In the genomic region with DNA sequence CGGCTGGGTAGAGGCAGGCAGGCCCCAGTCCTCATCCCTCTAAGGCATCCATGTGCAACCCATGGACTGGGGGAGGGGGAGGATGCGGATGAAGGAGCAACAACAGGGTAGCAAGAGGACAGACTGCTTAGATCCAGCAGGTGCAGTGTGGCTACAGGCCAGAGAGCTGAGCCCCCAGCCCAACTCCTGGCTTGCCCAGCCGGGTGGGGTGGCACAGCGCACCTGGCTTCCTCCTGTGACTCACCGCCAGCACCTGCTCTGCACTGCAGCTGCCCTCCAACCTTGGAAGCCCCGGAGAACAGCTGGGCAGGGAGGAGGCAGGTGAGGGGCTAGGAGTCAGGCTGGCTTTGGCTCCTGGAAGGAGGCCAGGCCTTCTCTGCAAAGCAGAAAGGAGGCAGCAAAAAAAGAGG, we compare ENCODE assay signal across 8 mouse cellular contexts. TPM values are rescaled to one million over a fixed set of nuclear protein-coding genes. Genes with fewer than 3 reads are reported as not detected.
DNase-seq lines count a peak whose midpoint lies in the region; ATAC-seq and TF ChIP-seq lines count a peak whose summit lies in the region.

No protein-coding gene starts in this region.

- no peak for TF ChIP-seq POLR2A in olfactory bulb, adult 2 months (IDR thresholded peaks at IDR 0.05; ENCODE audit: insufficient read depth, low read depth, low read length)

- TF ChIP-seq CTCF in olfactory bulb, adult 2 months (IDR thresholded peaks at IDR 0.05; ENCODE audit: insufficient read depth, low read depth, low read length), result no peak

- H3K4me1 ChIP-seq in embryonic facial prominence, embryonic 14.5 days (ENCODE audit: control insufficient read depth, insufficient read depth, low read length), result peaks cover 29% of the 10 kb centered on the region
- peaks cover 47% of the 10 kb centered on the region for H3K4me1 ChIP-seq in intestine, embryonic 15.5 days (replicated peaks)
- H3K4me1 ChIP-seq in olfactory bulb, adult 2 months (ENCODE audit: control insufficient read depth, insufficient read depth, low read length), result peaks cover 39% of the 10 kb centered on the region

- H3K9me3 ChIP-seq in embryonic facial prominence, embryonic 14.5 days (ENCODE audit: control insufficient read depth, low read length), result no peaks in the 10 kb centered on the region
- no peaks in the 10 kb centered on the region for H3K9me3 ChIP-seq in intestine, embryonic 15.5 days

- H3K27me3 ChIP-seq in embryonic facial prominence, embryonic 14.5 days (replicated peaks; ENCODE audit: control insufficient read depth, insufficient read depth, low read length), result no peaks in the 10 kb centered on the region
- H3K27me3 ChIP-seq in intestine, embryonic 15.5 days (replicated peaks), result no peaks in the 10 kb centered on the region

- H3K4me3 ChIP-seq in embryonic facial prominence, embryonic 14.5 days (ENCODE audit: low read depth, low read length), result no peak overlapping the region
- H3K4me3 ChIP-seq in intestine, embryonic 15.5 days (replicated peaks), result peak overlapping the region; percentile 13; the same call in 1 of the 2 replicates
- no peak overlapping the region for H3K4me3 ChIP-seq in olfactory bulb, adult 2 months (ENCODE audit: insufficient read depth, low read depth, low read length)

- peak; percentile 58 to 77 for DNase-seq in kidney, postnatal 4 days
- no peak for DNase-seq in kidney, postnatal 36 days
- no peak for DNase-seq in embryonic facial prominence, embryonic 14.5 days (ENCODE audit: low spot score)
- DNase-seq in yolk sac, embryonic 10.5 days (ENCODE audit: low spot score), result no peak
- DNase-seq in ovary, adult 18-20 months (ENCODE audit: low spot score), result no peak
- DNase-seq in right cerebral cortex, postnatal 14 days, result no peak

- peak overlapping the region; percentile 88 for H3K27ac ChIP-seq in embryonic facial prominence, embryonic 14.5 days (replicated peaks; ENCODE audit: low read depth, low read length)
- H3K27ac ChIP-seq in intestine, embryonic 15.5 days, result peak overlapping the region; percentile 90
- H3K27ac ChIP-seq in olfactory bulb, adult 2 months (ENCODE audit: insufficient read depth, low read depth, low read length), result peak overlapping the region; percentile 44

- peak; percentile 76 for ATAC-seq in embryonic facial prominence, embryonic 14.5 days (ENCODE audit: low read depth)
- peak; percentile 62 for ATAC-seq in intestine, embryonic 15.5 days

- 11% methylated on average over 6 of the region's 6 CpGs for WGBS in embryonic facial prominence, embryonic 14.5 days
- 19% methylated on average over 6 of the region's 6 CpGs for WGBS in intestine, embryonic 15.5 days
- 35% methylated on average over 6 of the region's 6 CpGs for WGBS in olfactory bulb, adult 2 months

- H3K9ac ChIP-seq in embryonic facial prominence, embryonic 14.5 days (ENCODE audit: low read depth, low read length), result peak overlapping the region; percentile 14
- no peak overlapping the region; the same call in 1 of the 2 replicates for H3K9ac ChIP-seq in intestine, embryonic 15.5 days

- no peaks in the 10 kb centered on the region for H3K36me3 ChIP-seq in embryonic facial prominence, embryonic 14.5 days (ENCODE audit: control insufficient read depth, insufficient read depth, low read length)
- no peaks in the 10 kb centered on the region for H3K36me3 ChIP-seq in intestine, embryonic 15.5 days

- H3K4me2 ChIP-seq in embryonic facial prominence, embryonic 14.5 days (ENCODE audit: low read depth, low read length), result peak overlapping the region; percentile 47
- peak overlapping the region; percentile 61 for H3K4me2 ChIP-seq in intestine, embryonic 15.5 days (replicated peaks)

RNA-seq across cellular contexts. Expression of a gene that starts 21.8 kb away (rescaled TPM):
- 2.3 and 3.8 TPM in 2 replicates for polyA plus RNA-seq in embryonic facial prominence, embryonic 14.5 days (2014; fragmentation: Nextera tagmentation; extraction: Ambion mirVana)
- polyA plus RNA-seq in intestine, embryonic 15.5 days (2015; fragmentation: Nextera tagmentation; extraction: Ambion mirVana), result 10.6 and 11.6 TPM in 2 replicates
- not detected in 2 replicates for polyA plus RNA-seq in olfactory bulb, adult 2 months (2012; ENCODE audit: insufficient read depth, insufficient read length, low replicate concordance, missing spikeins)

RNA-seq across cellular contexts. Expression of a gene that starts 32.7 kb away (rescaled TPM):
- 19.5 and 20.0 TPM in 2 replicates for polyA plus RNA-seq in embryonic facial prominence, embryonic 14.5 days (2014; fragmentation: Nextera tagmentation; extraction: Ambion mirVana)
- 21.2 and 23.8 TPM in 2 replicates for polyA plus RNA-seq in intestine, embryonic 15.5 days (2015; fragmentation: Nextera tagmentation; extraction: Ambion mirVana)
- polyA plus RNA-seq in olfactory bulb, adult 2 months (2012; ENCODE audit: insufficient read depth, insufficient read length, low replicate concordance, missing spikeins), result not detected in 2 replicates

RNA-seq across cellular contexts. Expression of a gene that starts 40.8 kb away (rescaled TPM):
- polyA plus RNA-seq in embryonic facial prominence, embryonic 14.5 days (2014; fragmentation: Nextera tagmentation; extraction: Ambion mirVana), result not detected in 2 replicates
- polyA plus RNA-seq in intestine, embryonic 15.5 days (2015; fragmentation: Nextera tagmentation; extraction: Ambion mirVana), result 0.20 TPM in 1 of 2 replicates, not detected in the other
- polyA plus RNA-seq in olfactory bulb, adult 2 months (2012; ENCODE audit: insufficient read depth, insufficient read length, low replicate concordance, missing spikeins), result not detected in 2 replicates

RNA-seq across cellular contexts. Expression of a gene that starts 43.3 kb away (rescaled TPM):
- polyA plus RNA-seq in embryonic facial prominence, embryonic 14.5 days (2014; fragmentation: Nextera tagmentation; extraction: Ambion mirVana), result 12.3 and 13.2 TPM in 2 replicates
- 12.7 and 14.7 TPM in 2 replicates for polyA plus RNA-seq in intestine, embryonic 15.5 days (2015; fragmentation: Nextera tagmentation; extraction: Ambion mirVana)
- polyA plus RNA-seq in olfactory bulb, adult 2 months (2012; ENCODE audit: insufficient read depth, insufficient read length, low replicate concordance, missing spikeins), result not detected in 2 replicates

Comparison
In these comparisons a context has a peak if more than half of its experiments do, and no peak if none do; other contexts are left out.
1. DNase-seq: peak in kidney, postnatal 4 days (2 of 2); none in kidney, postnatal 36 days (0 of 2), embryonic facial prominence, embryonic 14.5 days (single experiment), yolk sac, embryonic 10.5 days (single experiment), ovary, adult 18-20 months (single experiment) and right cerebral cortex, postnatal 14 days (single experiment).
2. RNA of a gene that starts 32.7 kb away (polyA plus RNA-seq): 21.2 to 23.8 TPM in intestine, embryonic 15.5 days and 19.5 to 20.0 TPM in embryonic facial prominence, embryonic 14.5 days; not detected in olfactory bulb, adult 2 months; every median in the first group is over 10 times any median in the second.
3. Peak in every context shown above with its lines, with median percentiles within 50 percentile points of each other: H3K27ac ChIP-seq.